Comparison of ENCODE assay signal across 13 mouse cellular contexts in genomic region chr8:77432726-77433125, GRCm38 (mm10).
DNase-seq lines count a peak whose midpoint lies in the region; ATAC-seq and TF ChIP-seq lines count a peak whose summit lies in the region.
"Had no signal": no experiment of that assay in that cellular context is flagged by ENCODE, and none has a peak within 500 bp of the region (broad histone marks: within the 10 kb centered on the region; RNA-seq: fewer than 3 reads in every experiment).

No protein-coding gene starts in this region.

- H3K4me2 ChIP-seq in forebrain, embryonic 13.5 days: no peak overlapping the region
- no peak overlapping the region for H3K4me2 ChIP-seq in forebrain, embryonic 15.5 days (replicated peaks)
- no peak overlapping the region for H3K4me2 ChIP-seq in lung, embryonic 14.5 days
- H3K4me2 ChIP-seq in hindbrain, postnatal 0 days (ENCODE audit: low read depth, low read length): peak overlapping the region; percentile 34; the same call in 1 of the 2 replicates
- H3K4me2 ChIP-seq in stomach, embryonic 14.5 days (replicated peaks; ENCODE audit: low read depth, low read length): no peak overlapping the region
- H3K4me2 ChIP-seq: midbrain, embryonic 12.5 days had no signal

- WGBS in forebrain, embryonic 13.5 days: 36% methylated on average over 10 of the region's 10 CpGs
- 44% methylated on average over 10 of the region's 10 CpGs for WGBS in forebrain, embryonic 15.5 days
- WGBS in lung, embryonic 14.5 days: 40% methylated on average over 10 of the region's 10 CpGs
- 41% methylated on average over 10 of the region's 10 CpGs for WGBS in hindbrain, postnatal 0 days
- 45% methylated on average over 10 of the region's 10 CpGs for WGBS in stomach, embryonic 14.5 days

- no peaks in the 10 kb centered on the region for H3K36me3 ChIP-seq in forebrain, embryonic 13.5 days (ENCODE audit: poor library complexity, severe bottlenecking)
- H3K36me3 ChIP-seq in forebrain, embryonic 15.5 days: no peaks in the 10 kb centered on the region
- H3K36me3 ChIP-seq in lung, embryonic 14.5 days (ENCODE audit: insufficient read depth): 0 out of 2 replicates have a peak, but pooled peaks cover 11% of the 10 kb centered on the region
- H3K36me3 ChIP-seq in hindbrain, postnatal 0 days (ENCODE audit: insufficient read depth, low read length): no peaks in the 10 kb centered on the region
- no peaks in the 10 kb centered on the region for H3K36me3 ChIP-seq in stomach, embryonic 14.5 days (ENCODE audit: control insufficient read depth, insufficient read depth, low read length)
- H3K36me3 ChIP-seq: midbrain, embryonic 12.5 days had no signal

- no peak overlapping the region for H3K4me3 ChIP-seq in forebrain, embryonic 13.5 days
- no peak overlapping the region for H3K4me3 ChIP-seq in forebrain, embryonic 15.5 days
- H3K4me3 ChIP-seq in lung, embryonic 14.5 days (ENCODE audit: low read depth, low read length): no peak overlapping the region
- no peak overlapping the region for H3K4me3 ChIP-seq in hindbrain, postnatal 0 days (ENCODE audit: low read length)
- H3K4me3 ChIP-seq in stomach, embryonic 14.5 days (ENCODE audit: low read depth, low read length): no peak overlapping the region
- H3K4me3 ChIP-seq: midbrain, embryonic 12.5 days had no signal

- TF ChIP-seq CTCF in lung, embryonic 14.5 days (IDR thresholded peaks at IDR 0.05; ENCODE audit: low read depth): no peak
- TF ChIP-seq CTCF in hindbrain, postnatal 0 days (IDR thresholded peaks at IDR 0.05; ENCODE audit: low read depth): no peak

- H3K9ac ChIP-seq in forebrain, embryonic 13.5 days: no peak overlapping the region
- no peak overlapping the region for H3K9ac ChIP-seq in forebrain, embryonic 15.5 days (replicated peaks)
- H3K9ac ChIP-seq in lung, embryonic 14.5 days: no peak overlapping the region
- H3K9ac ChIP-seq in hindbrain, postnatal 0 days (replicated peaks; ENCODE audit: low read length): no peak overlapping the region
- H3K9ac ChIP-seq in stomach, embryonic 14.5 days (replicated peaks; ENCODE audit: low read depth, low read length): no peak overlapping the region
- H3K9ac ChIP-seq: midbrain, embryonic 12.5 days had no signal

- H3K4me1 ChIP-seq in forebrain, embryonic 13.5 days: peaks cover 11% of the 10 kb centered on the region
- peaks cover 4% of the 10 kb centered on the region; the same call in 1 of the 2 replicates for H3K4me1 ChIP-seq in forebrain, embryonic 15.5 days
- H3K4me1 ChIP-seq in lung, embryonic 14.5 days (ENCODE audit: insufficient read depth): peaks cover 20% of the 10 kb centered on the region
- H3K4me1 ChIP-seq in hindbrain, postnatal 0 days (ENCODE audit: insufficient read depth, low read length): no peaks in the 10 kb centered on the region
- H3K4me1 ChIP-seq in stomach, embryonic 14.5 days (ENCODE audit: control insufficient read depth, insufficient read depth, low read length): peaks cover 64% of the 10 kb centered on the region

- no peaks in the 10 kb centered on the region for H3K9me3 ChIP-seq in forebrain, embryonic 13.5 days (replicated peaks)
- H3K9me3 ChIP-seq in forebrain, embryonic 15.5 days: no peaks in the 10 kb centered on the region
- H3K9me3 ChIP-seq in lung, embryonic 14.5 days (ENCODE audit: low read depth, low read length): no peaks in the 10 kb centered on the region
- no peaks in the 10 kb centered on the region for H3K9me3 ChIP-seq in hindbrain, postnatal 0 days (ENCODE audit: low read length)
- no peaks in the 10 kb centered on the region for H3K9me3 ChIP-seq in stomach, embryonic 14.5 days (ENCODE audit: control insufficient read depth, low read depth, low read length)
- H3K9me3 ChIP-seq: midbrain, embryonic 12.5 days had no signal

- ATAC-seq in forebrain, embryonic 13.5 days: 0 out of 2 replicates have a peak, but pooled peaks have one; percentile 10
- ATAC-seq in forebrain, embryonic 15.5 days (replicated peaks): no peak
- ATAC-seq in lung, embryonic 14.5 days (ENCODE audit: insufficient read depth): no peak
- 0 out of 2 replicates have a peak, but pooled peaks have one; percentile 28 for ATAC-seq in hindbrain, postnatal 0 days
- no peak for ATAC-seq in stomach, embryonic 14.5 days (ENCODE audit: insufficient number of reproducible peaks, insufficient read depth, low FRiP score, low read depth)

- H3K27ac ChIP-seq in forebrain, embryonic 13.5 days: no peak overlapping the region
- no peak overlapping the region for H3K27ac ChIP-seq in forebrain, embryonic 15.5 days (replicated peaks)
- H3K27ac ChIP-seq in lung, embryonic 14.5 days (ENCODE audit: low read depth): peak overlapping the region; percentile 21
- no peak overlapping the region for H3K27ac ChIP-seq in hindbrain, postnatal 0 days
- peak overlapping the region; percentile 79; the same call in 1 of the 2 replicates for H3K27ac ChIP-seq in stomach, embryonic 14.5 days (ENCODE audit: low read length)
- H3K27ac ChIP-seq: midbrain, embryonic 12.5 days had no signal

- peak; percentile 40 for DNase-seq in lung, embryonic 14.5 days
- no peak for DNase-seq in lung, adult 18-20 months
- peak; percentile 12 for DNase-seq in hindbrain, postnatal 0 days (ENCODE audit: low spot score)
- DNase-seq in layer of hippocampus, postnatal 14 days (ENCODE audit: low spot score in 2 of 2): no peak
- DNase-seq in adrenal gland, postnatal 14 days: no peak
- DNase-seq: adrenal gland, postnatal 10 days; cerebellum, adult 18-20 months; liver; right cerebral cortex, postnatal 4 days had no signal

- H3K27me3 ChIP-seq in forebrain, embryonic 13.5 days: no peaks in the 10 kb centered on the region
- H3K27me3 ChIP-seq in forebrain, embryonic 15.5 days: no peaks in the 10 kb centered on the region
- no peaks in the 10 kb centered on the region for H3K27me3 ChIP-seq in lung, embryonic 14.5 days (ENCODE audit: insufficient read depth, low read length)
- no peaks in the 10 kb centered on the region for H3K27me3 ChIP-seq in hindbrain, postnatal 0 days (ENCODE audit: insufficient read depth, low read length)
- no peaks in the 10 kb centered on the region for H3K27me3 ChIP-seq in stomach, embryonic 14.5 days (ENCODE audit: control insufficient read depth, insufficient read depth, low read length)
- H3K27me3 ChIP-seq: midbrain, embryonic 12.5 days had no signal

Comparison
In these comparisons a context has a peak if more than half of its experiments do, and no peak if none do; other contexts are left out.
1. ATAC-seq: peak in forebrain, embryonic 13.5 days (single experiment) and hindbrain, postnatal 0 days (single experiment); none in forebrain, embryonic 15.5 days (single experiment), lung, embryonic 14.5 days (single experiment) and stomach, embryonic 14.5 days (single experiment).
2. DNase-seq: peak in lung, embryonic 14.5 days (single experiment) and hindbrain, postnatal 0 days (single experiment); none in lung, adult 18-20 months (0 of 2), layer of hippocampus, postnatal 14 days (0 of 2) and adrenal gland, postnatal 14 days (single experiment).
3. H3K27ac ChIP-seq: peak in lung, embryonic 14.5 days (single experiment) and stomach, embryonic 14.5 days (single experiment); none in forebrain, embryonic 13.5 days (single experiment), forebrain, embryonic 15.5 days (single experiment) and hindbrain, postnatal 0 days (single experiment).